Mouse (Mus musculus): ENCODE measurements around the gene Iqca. TPM values are rescaled to one million over a fixed set of nuclear protein-coding genes. Genes with fewer than 3 reads are reported as not detected.

Gene Iqca
- total RNA-seq (2015; ENCODE audit: low replicate concordance) (not detected in 2 replicates), total RNA-seq (2017; ENCODE audit: low replicate concordance) (not detected in 2 replicates)

DNA sequence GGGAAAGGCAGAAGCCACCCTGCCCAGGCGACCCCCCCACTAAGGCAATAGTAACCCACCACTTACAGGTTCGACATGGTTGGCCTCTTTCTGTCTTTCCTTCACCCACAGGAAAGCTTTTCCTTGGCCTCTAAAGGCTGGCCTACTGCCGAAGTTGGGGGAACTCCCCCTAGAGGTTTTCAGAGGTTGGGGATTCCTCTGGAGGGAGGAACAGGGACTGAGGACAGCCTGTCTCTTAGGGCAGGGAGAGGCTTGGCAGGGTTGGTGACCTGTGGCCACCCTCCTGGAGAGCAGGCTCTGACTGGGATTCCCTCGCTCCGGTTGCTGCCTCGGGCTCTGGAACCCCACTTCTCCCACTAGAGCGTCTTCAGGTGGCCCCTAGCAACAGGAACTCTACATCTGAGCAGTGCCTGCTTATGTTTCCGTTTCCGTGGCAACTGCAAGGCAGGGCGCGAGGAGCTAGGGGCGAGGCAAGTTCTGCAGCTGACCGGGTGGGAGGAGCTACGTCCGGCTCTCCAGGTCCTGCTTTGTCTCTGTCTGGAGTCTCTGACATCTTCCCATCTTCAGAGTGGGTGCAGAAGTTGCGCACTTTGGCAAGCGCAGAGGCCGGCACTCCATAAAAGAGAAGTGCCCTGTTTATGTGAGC is at the start of gene Iqca:
TSS of gene Iqca (minus strand) at position 303 of the 646 bp plus-strand sequence.
- ATAC-seq (replicated peaks; ENCODE audit: low FRiP score, poor library complexity, severe bottlenecking): no peak

DNA sequence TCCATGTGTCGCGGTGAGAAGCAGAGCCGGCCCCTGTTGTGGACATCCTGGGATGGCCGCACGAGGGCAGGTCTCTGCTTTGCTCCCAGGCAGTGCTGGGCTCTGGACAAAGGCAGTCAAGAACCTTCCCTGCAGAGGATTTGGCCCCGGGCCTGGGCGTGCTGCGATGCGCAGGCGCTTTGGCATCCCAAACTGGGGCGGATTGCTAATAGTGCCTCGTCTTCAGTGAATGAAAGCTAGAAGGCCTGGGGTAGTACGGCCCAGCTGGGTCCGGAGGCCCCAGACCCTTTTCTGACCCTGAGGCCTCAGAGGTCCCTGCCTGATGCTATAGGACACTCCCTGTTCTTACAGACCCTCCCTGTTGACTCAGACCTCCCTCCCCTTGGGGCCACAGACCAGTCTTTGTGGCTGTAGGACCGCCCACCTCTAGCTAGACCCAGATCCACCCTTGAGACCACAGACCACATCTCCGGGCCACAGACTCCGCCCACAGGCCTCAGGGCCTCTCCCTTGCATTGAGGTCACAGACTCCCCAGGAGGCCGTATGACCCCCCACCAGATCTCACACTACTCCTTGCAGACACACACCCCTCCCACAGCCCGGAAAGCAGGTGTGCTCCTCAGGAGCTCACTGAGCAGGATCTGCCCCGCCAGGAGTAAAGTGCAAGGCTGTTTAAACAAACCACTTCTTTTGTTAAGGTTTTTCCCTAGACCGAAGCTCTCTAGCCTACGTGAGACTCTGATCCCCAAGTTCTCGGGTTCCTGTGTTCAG is 49.2 kb upstream of the Iqca start:
- 0 out of 2 replicates have a peak, but pooled peaks have one; percentile 23 for ATAC-seq (replicated peaks; ENCODE audit: low FRiP score, poor library complexity, severe bottlenecking)

DNA sequence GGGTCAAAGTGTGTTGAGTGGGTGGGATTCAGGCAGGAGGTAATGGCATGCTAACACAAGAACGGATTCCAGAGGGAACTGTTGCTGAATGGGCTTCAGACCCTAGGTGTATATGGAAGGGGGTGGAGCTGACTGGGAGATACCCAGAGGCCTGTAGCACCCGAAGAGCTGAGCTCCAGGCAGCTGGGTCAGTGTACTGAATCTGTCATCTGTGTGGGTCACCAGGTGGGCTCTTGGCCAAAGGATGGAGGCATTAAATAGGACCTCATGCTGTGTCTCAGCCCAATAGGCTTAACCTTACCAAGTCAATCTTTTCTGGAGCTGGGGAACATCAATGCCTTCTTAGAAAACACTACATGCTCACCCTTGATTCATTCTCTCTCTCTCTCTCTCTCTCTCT is 48.5 kb upstream of the Iqca start:
- ATAC-seq (replicated peaks; ENCODE audit: low FRiP score, poor library complexity, severe bottlenecking): no peak

DNA sequence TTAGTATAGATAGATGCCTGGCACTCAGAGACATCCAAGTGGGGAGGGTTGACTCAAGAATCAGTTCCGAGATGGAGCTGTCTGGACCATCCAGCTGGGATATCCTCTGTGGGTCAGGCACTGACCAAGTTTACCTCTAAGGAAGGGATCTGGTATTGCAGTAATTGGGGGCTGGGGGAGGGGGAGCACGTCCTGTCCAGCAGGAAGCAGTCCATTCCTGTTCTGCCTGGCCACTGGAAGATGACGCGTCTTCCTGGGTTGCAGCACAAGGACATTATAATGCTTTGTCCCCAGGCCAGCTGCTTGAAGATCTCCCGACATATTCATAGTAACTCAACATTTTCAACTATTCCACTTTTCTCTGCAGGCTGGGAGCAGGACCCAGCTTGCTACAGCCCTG is 48.0 kb upstream of the Iqca start:
- ATAC-seq (replicated peaks; ENCODE audit: low FRiP score, poor library complexity, severe bottlenecking): no peak

DNA sequence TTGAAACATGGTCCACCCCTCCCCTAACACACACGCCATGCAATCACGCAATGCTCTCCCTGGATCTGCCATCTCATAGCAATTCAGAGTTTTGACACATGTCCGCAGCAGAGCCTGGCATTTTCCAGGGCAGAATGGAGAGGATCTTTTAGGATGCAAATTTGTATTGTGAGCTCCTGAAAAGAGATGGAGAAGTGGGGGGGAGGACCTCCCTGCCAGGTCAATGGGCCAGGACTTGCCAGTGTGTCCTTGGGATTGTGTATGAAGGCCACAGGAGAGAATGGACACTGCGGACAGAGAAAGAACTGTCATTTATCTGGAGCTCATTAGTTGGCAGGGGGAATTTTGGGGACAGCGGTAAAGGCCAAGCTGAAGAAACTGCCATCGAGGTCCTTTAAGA is 35.8 kb upstream of the Iqca start:
- no peak for ATAC-seq (replicated peaks; ENCODE audit: low FRiP score, poor library complexity, severe bottlenecking)

DNA sequence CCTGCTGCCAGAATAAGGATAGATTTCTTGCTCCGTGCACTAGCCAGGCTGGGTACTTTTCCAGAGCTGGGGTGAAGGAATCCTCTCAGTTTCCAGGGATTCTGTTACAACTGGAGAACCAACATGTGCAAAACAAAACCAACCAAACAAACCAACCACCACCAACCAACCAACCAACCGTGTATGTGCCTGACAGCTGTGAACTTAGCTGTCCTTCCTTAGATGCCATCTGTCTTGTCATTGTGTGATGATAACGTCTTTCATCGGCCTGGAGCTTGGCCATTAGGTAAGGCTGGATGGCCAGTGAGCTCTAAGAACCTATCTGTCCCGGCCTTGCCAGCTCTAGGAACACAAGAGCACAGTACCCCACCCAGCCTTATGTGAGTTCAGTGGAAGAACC is 33.7 kb upstream of the Iqca start:
- ATAC-seq (replicated peaks; ENCODE audit: low FRiP score, poor library complexity, severe bottlenecking): no peak

DNA sequence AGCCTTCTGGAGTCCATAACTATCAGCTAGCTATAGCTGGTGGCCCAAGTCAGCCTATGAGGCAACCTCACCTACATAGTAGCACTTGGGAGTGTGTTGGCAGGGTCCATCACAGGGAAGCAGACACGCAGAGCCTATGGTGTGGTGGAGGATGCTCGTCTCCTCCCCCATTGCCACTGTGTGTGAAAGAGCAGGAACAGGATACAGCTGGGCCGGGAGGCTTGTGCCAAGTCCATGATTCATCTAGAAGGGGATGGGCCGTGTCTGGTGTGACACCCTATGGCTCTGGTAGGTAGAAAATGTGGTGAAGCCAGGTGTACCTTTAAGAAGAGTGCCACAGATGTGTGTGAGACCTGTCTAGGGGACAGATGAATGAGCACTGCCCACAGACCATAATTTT is 33.0 kb upstream of the Iqca start:
- ATAC-seq (replicated peaks; ENCODE audit: low FRiP score, poor library complexity, severe bottlenecking): no peak

DNA sequence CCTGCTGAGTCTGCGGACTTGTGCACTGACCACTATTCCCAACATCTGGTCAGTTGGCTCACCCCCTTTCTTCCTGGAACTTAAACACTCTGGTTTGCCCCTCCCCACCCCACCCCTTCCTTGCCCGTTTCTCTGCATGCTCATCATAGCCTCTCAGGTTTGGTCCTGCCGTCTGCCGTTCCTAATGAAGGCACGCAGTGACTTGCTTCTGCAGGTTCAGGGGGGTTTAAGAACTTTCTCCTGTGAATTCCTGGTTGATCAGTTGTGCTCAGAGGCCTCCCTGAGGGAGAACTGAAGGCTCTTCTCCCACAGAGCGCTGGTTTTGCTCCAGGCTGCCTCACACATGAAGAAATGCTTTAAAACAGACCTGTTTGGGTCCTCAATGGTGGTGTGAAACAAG is 30.4 kb upstream of the Iqca start:
- ATAC-seq (replicated peaks; ENCODE audit: low FRiP score, poor library complexity, severe bottlenecking): no peak

DNA sequence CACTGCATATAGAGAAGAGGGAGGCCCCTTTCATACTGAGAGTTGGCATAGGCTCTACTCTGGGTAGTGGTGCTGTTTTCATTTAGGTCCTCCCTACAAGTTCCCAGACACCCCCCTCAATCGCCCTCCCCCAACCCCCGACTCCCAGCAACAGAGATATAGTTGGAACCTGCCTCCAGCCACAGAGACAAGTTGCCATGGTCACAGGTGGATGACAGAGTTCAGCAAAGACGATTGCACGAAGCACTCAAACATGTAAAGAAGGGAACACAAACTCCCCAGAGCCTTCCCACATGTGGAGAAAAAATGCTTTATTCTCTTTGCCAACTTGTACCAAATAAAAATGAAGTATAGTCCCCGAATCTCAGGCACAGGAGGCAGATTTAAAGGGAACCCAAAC is 29.3 kb upstream of the Iqca start:
- ATAC-seq (replicated peaks; ENCODE audit: low FRiP score, poor library complexity, severe bottlenecking): no peak

DNA sequence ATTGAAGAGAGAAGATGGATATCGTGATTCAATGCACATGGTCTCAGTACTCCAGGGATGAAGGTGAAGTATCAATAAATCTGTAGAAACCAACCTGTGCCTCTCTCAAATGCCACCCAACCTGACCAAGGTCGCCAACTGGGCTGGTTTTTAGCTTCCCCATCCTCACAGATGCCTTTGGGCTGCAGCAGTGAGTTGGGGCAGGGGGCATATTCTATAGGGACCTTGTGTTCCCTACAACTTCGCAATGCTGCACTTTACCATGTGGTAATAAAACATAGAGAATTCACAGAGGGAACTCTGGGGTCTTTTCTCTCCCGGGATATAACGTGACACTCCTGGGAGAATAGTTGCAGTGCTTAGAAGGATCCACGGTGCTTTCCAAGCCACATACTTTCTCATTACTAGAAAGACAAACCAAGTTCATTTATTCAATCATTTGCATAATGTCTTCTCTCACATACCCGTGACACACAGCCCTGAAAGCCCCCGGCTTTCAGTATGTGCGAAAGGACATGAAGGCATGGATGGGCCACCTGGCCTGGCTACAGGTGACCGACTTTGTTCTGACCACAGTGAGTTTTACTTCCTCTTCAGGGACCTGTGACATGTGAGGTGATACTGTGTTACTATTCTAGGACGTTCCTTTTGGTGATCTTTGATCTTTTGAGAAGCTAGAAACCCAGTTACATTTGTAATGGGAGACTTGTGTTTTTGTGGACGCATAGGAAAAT is 27.9 kb upstream of the Iqca start:
- no peak for ATAC-seq (replicated peaks; ENCODE audit: low FRiP score, poor library complexity, severe bottlenecking)

DNA sequence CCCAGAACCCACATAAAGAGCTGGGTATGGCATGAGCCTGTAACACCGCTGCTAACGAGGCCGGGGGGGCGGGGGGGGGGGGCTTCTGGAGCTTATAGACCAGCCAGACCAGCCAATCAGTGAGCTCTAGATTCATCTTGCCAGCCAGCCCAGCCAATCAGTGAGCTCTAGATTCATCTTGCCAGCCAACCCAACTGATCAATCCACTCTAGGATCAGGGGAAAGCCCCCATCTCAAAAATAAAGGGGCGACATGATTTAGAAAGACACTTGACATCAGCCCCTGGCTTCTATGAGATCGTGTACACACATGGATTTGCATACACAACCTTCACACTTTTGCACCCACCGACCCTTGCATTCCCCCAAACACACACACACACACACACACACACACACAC is 27.3 kb upstream of the Iqca start:
- no peak for ATAC-seq (replicated peaks; ENCODE audit: low FRiP score, poor library complexity, severe bottlenecking)

DNA sequence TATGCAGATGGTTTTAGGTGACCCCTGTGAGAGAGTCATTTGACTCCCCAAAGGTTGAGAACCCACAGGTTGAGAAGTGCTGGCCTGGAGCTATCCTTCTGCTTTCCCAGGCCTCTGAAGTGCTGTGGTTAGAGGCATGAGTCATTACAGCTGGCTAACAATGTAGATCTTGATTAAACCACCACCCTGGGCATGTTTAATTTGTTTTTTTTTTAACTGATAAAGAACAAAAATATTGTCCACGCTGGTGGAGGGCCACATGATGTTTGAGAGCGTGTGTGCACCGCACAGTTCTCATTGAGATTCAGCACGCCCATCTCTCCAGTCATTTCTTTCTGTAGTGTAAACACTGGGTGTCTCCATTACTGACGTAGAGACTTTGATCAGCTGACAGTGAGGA is 24.8 kb upstream of the Iqca start:
- no peak for ATAC-seq (replicated peaks; ENCODE audit: low FRiP score, poor library complexity, severe bottlenecking)

DNA sequence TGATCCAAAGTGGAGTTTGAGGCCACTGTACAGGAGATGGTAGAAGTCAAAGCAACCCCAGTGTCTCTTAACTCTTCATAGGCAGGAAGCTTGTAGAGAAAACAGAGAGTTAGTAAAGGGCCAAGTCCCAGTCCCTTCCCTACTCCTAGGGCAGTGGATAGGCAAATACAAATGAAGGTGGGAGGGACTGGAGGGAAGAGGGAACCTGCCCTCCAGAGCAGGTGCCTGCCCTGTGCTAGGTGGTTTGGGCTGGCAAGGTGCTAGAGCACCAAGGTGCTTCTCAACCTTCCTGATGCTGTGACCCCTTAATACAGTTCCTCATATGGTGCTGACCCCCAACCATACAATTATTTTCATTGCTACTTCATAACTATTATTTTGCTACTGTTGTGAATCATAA is 24.4 kb upstream of the Iqca start:
- ATAC-seq (replicated peaks; ENCODE audit: low FRiP score, poor library complexity, severe bottlenecking): no peak

DNA sequence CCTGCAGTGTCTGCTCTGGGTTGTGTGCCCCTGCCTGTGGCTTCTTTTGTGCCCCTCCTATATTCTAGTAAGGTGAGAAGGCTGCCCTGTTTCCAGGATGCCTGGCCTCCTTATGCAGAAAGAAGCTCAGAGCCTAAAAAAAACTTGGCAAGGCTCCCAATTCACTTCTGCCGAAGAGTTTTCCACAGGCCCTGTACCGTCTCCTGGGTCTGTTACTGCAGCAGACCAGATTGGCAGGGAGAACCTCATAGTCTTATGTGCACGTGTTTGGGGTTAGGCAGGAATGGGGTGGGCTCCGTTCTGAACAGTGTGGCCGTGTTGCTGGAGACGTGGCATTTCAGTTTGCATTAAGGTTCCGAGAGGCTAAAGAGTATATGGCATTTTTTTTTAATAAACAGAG is 23.0 kb upstream of the Iqca start:
- no peak for ATAC-seq (replicated peaks; ENCODE audit: low FRiP score, poor library complexity, severe bottlenecking)

DNA sequence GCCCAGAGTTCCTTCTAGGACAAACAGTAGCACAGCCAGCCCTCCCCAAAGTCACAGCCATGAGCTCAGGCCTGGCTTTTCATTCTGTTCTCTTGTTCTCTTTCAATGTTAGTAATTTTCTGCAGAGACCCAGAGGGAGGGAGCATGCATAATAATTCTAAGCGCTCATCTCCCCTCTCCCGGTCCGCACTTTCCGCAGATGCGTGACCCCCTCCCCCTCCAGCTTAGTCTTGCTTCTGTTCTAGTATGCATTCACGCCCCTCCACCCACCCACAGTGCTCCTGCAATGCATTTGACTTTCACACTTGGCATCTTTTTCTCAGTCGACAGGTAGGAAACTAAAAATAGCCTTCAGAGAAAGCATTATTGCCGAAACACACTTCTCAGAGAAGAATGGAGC is 21.1 kb upstream of the Iqca start:
- ATAC-seq (replicated peaks; ENCODE audit: low FRiP score, poor library complexity, severe bottlenecking): no peak

DNA sequence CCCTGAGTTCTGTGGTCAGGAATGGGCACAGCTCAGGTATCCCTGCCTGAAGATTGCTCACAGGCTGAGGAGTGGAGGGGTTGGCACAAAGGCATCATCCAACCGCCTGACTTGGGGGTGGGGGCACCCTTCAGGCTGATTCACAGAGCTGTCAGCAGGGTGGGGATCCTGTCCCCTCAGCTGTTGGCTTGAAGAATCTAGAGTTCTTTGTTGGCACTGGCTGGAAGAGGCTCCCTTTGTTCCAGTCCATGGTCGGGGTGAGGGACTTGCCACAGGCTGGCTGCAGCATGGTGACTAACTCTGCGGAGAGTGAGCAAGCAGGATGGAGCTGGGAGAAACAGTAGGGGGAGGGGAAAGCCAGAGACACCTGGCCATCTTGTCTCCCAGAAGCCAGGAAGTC is 11.1 kb upstream of the Iqca start:
- no peak for ATAC-seq (replicated peaks; ENCODE audit: low FRiP score, poor library complexity, severe bottlenecking)

DNA sequence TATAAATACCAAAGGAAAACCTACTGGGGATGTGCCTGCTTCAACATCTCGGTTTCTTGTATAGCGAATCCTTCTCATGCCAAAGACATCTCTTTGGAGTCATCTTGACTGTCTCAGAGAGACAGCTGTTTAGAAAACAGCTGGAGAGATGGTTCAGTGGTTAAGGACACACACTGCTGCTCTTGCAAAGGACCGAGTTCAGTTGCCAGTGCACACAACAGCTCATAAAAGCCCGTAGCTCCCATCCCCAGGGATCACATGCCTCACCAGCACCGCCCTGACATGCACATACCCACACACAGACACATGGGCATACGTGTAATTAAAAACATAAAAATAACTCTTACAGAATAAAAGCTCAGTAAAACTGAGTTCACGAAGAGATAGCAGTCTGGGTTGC is 10.0 kb upstream of the Iqca start:
- ATAC-seq (replicated peaks; ENCODE audit: low FRiP score, poor library complexity, severe bottlenecking): no peak

DNA sequence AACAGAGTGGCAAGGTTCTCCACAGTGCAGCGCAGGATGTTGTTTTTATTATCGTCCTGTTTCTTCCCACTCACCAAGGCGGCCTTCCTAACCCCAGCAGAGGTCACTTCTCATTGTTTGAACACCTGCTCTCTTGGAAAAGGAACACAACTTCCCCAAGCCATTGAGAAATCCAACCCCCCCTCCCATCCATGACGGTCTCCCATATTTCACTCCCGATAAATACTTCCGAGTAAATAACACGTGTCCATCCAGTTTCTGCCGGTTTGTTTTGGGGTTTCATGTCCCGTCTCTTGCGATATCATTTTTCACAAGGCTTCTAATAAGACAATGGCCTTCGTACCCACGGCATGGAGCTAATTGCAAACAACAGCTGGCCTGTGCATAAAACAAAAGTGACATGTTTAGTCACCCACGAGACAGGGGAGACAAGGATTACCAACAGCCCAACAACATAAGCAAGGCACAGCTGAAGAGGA is 9.2 kb upstream of the Iqca start:
- ATAC-seq (replicated peaks; ENCODE audit: low FRiP score, poor library complexity, severe bottlenecking): no peak

DNA sequence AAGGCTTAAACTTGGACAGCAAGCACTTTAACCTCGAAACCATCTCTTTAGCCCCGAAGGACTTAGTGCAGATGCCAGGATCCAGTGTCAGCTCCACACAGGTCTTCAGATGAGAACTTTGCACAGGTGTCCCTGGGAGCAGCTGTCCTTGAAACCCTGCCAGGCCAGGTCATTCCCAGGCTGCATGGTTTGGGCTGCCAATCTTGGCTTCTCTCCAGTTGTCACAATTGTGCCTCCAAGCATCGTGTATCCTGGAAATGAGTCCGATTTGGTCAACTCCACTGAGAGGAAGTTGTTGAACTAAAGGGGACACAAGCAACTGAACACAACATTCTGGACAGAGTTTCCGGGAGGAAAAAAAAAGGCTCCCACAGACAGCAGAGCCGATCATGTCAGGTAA is 8.4 kb upstream of the Iqca start:
- no peak for ATAC-seq (replicated peaks; ENCODE audit: low FRiP score, poor library complexity, severe bottlenecking)

DNA sequence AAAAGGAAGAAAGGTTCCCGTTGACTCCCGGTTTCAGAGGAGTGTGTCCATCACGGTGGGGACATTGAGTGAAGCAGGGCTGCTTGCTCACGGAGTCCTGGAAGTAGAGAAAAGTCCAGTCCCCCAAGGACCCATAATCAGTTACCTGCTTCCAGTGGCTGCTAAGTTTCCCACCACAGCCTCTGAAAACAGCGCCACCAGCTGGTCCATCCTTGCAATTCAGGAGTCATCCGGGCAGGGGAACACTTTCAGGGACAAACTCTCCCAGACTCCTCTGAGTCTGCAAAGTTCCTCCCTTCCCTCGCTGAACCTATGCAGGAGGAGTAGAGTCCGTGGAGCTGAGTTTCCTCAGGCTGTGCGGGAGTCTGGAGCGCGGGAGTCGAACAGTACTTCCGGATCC is 6.7 kb upstream of the Iqca start:
- no peak for ATAC-seq (replicated peaks; ENCODE audit: low FRiP score, poor library complexity, severe bottlenecking)

DNA sequence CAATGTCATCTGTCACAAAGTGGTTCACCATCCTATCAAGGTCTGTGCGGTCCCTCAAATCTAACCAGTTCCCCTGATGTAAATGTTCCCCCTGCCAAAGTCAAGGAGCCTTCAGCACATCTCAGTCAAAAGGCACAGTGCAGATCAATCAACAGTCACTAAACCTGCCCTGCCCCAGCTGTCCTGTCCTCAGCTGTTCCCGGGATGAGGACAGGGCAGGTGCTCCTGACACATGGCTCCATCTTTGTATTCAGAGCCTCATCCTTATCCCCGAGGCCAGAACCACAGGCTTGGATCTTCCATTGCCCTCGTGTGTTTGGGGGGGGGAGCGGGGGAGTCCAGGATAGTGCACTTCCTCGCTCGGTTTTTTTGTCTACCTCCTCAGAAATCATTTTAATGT is 3.4 kb upstream of the Iqca start:
- no peak for ATAC-seq (replicated peaks; ENCODE audit: low FRiP score, poor library complexity, severe bottlenecking)
